Comparison of ENCODE assay signal across 7 mouse cellular contexts in genomic region chr2:45117087-45117561, GRCm38 (mm10). TPM values are rescaled to one million over a fixed set of nuclear protein-coding genes. Genes with fewer than 3 reads are reported as not detected.
DNase-seq lines count a peak whose midpoint lies in the region; ATAC-seq and TF ChIP-seq lines count a peak whose summit lies in the region.

TSS of gene Zeb2 (minus strand) at chr2:45117395.

- peak; percentile 51 for ATAC-seq in Patski
- ATAC-seq in common myeloid progenitor, adult 5-6 weeks (replicated peaks; ENCODE audit: low read depth, poor library complexity, severe bottlenecking), result peak; percentile 42
- peak; percentile 79 for ATAC-seq in hindbrain, embryonic 16.5 days

- under 1% methylated on average over 29 of the region's 39 CpGs for WGBS in hindbrain, embryonic 16.5 days

- peaks cover 7% of the 10 kb centered on the region; the same call in 1 of the 2 replicates for H3K4me1 ChIP-seq in hindbrain, embryonic 16.5 days (ENCODE audit: control insufficient read depth, insufficient read depth, low read depth, low read length)
- peaks cover 38% of the 10 kb centered on the region for H3K4me1 ChIP-seq in megakaryocyte, embryonic 14.5 days

- DNase-seq in Patski (ENCODE audit: low read depth, low spot score), result no peak
- peak; percentile 79 for DNase-seq in gastrocnemius, postnatal 10 days
- peak in 1 of 2 experiments; percentile 48 for DNase-seq in left cerebral cortex, postnatal 14 days (ENCODE audit: low spot score in 2 of 2)
- DNase-seq in right cerebral cortex, postnatal 25 days, result peak; percentile 79

- in situ Hi-C loops in Patski (cut with MboI; ENCODE audit: low pct_unique_long_range_greater_than_20kb), result loop anchor here (5.0 to 10.0 kb wide), 3 partner anchors 168 to 1330 kb away; no protein-coding TSS in a partner anchor

- intact Hi-C loops in left cerebral cortex, postnatal 14 days (cut with DNase I), result loop anchor here (5.0 to 10.0 kb wide), 2 partner anchors 248 to 1325 kb away; no protein-coding TSS in a partner anchor

- H3K36me3 ChIP-seq in hindbrain, embryonic 16.5 days (ENCODE audit: control insufficient read depth, insufficient read depth, low read length), result no peaks in the 10 kb centered on the region
- no peaks in the 10 kb centered on the region for H3K36me3 ChIP-seq in megakaryocyte, embryonic 14.5 days (replicated peaks; ENCODE audit: low read length)

- H3K4me3 ChIP-seq in hindbrain, embryonic 16.5 days (ENCODE audit: low read length), result peak within 1 kb of the TSS; percentile 60
- peak within 1 kb of the TSS; percentile 93 for H3K4me3 ChIP-seq in megakaryocyte, embryonic 14.5 days (replicated peaks)

- peak within 1 kb of the TSS; percentile 79 for H3K27ac ChIP-seq in hindbrain, embryonic 16.5 days (ENCODE audit: low read depth, low read length)

- CTCF ChIA-PET in Patski (lab: Charles Lee), result no interaction called here

- no peak for TF ChIP-seq CTCF in Patski (IDR thresholded peaks at IDR 0.05)

- H3K27me3 ChIP-seq in Patski, result no peaks in the 10 kb centered on the region
- no peaks in the 10 kb centered on the region for H3K27me3 ChIP-seq in hindbrain, embryonic 16.5 days (replicated peaks; ENCODE audit: control insufficient read depth, insufficient read depth, low read length)
- no peaks in the 10 kb centered on the region for H3K27me3 ChIP-seq in megakaryocyte, embryonic 14.5 days (replicated peaks)

- H3K4me2 ChIP-seq in hindbrain, embryonic 16.5 days (ENCODE audit: low read length), result peak within 1 kb of the TSS; percentile 79

- no peaks in the 10 kb centered on the region for H3K9me3 ChIP-seq in hindbrain, embryonic 16.5 days (ENCODE audit: control insufficient read depth, low read length)
- H3K9me3 ChIP-seq in megakaryocyte, embryonic 14.5 days, result no peaks in the 10 kb centered on the region

- peak within 1 kb of the TSS; percentile 71 for H3K9ac ChIP-seq in hindbrain, embryonic 16.5 days (ENCODE audit: low read depth, low read length)

- POLR2A ChIA-PET in Patski (lab: Charles Lee), result no interaction called here

RNA-seq across cellular contexts. Expression of gene Zeb2, which starts in this region (rescaled TPM):
- 19.8 TPM for polyA plus RNA-seq in Patski (2021)
- 196 and 205 TPM in 2 replicates for total RNA-seq in common myeloid progenitor, adult 5-6 weeks (2017)
- 100 to 1,000 TPM in 1 of 2 experiments, 10 to 100 TPM in 1; 72.6 to 114 TPM for total RNA-seq in gastrocnemius, postnatal 10 days (2021)
- polyA plus RNA-seq in hindbrain, embryonic 16.5 days (2015; fragmentation: Nextera tagmentation; extraction: Ambion mirVana), result 30.3 and 36.8 TPM in 2 replicates
- total RNA-seq in left cerebral cortex, postnatal 14 days (2021), result 100 to 1,000 TPM; 199 to 209 TPM
- 14.4 and 20.1 TPM in 2 replicates for polyA plus RNA-seq in megakaryocyte, embryonic 14.5 days (2012; ENCODE audit: insufficient read depth, low replicate concordance)
